ENCODE assay signal across 21 mouse cellular contexts in the genomic region with DNA sequence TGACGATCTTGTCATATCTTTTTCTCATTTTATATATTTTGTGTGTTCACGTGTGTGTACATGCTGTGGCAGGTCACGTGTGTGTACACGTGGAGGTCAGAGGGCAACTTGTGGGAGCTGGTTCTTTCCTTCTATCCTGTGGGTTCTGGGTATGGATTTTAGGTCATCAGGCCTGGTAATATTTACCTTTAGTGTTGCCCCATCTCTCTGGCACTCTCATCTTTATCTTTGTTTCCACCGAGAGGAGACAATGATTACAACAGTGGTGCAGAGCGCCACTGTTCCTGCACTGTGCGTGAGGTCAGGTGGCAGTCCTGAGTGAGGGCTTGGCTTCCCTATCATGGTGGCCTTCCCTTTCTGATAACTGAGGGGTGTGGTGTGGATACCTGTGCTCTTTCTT.
DNase-seq lines count a peak whose midpoint lies in the region; ATAC-seq and TF ChIP-seq lines count a peak whose summit lies in the region.
"Had no signal": no experiment of that assay in that cellular context is flagged by ENCODE, and none has a peak within 500 bp of the region (broad histone marks: within the 10 kb centered on the region; RNA-seq: fewer than 3 reads in every experiment).

No protein-coding gene starts in this region.

- no peak for TF ChIP-seq CTCF in liver, adult 2 months (IDR thresholded peaks at IDR 0.05; ENCODE audit: low read depth, low read length)

- H3K36me3 ChIP-seq in heart, embryonic 10.5 days: 0 out of 2 replicates have a peak, but pooled peaks cover 4% of the 10 kb centered on the region
- peaks cover 7% of the 10 kb centered on the region for H3K36me3 ChIP-seq in liver, adult 2 months (ENCODE audit: control insufficient read depth, insufficient read depth, low read length)
- no peaks in the 10 kb centered on the region for H3K36me3 ChIP-seq in liver, embryonic 12.5 days

- intact Hi-C loops in heart, postnatal 25 days (cut with DNase I): no loop called here

- no peaks in the 10 kb centered on the region for H3K27me3 ChIP-seq in heart, embryonic 10.5 days (ENCODE audit: insufficient read depth, poor library complexity, severe bottlenecking)
- H3K27me3 ChIP-seq in liver, adult 2 months (ENCODE audit: control insufficient read depth, insufficient read depth, low read length): no peaks in the 10 kb centered on the region
- no peaks in the 10 kb centered on the region for H3K27me3 ChIP-seq in liver, embryonic 12.5 days (replicated peaks)
- H3K27me3 ChIP-seq: embryonic facial prominence, embryonic 13.5 days; embryonic facial prominence, embryonic 15.5 days; forebrain, embryonic 12.5 days had no signal

- ATAC-seq in liver, embryonic 12.5 days: no peak
- ATAC-seq: forebrain, embryonic 14.5 days; forebrain, embryonic 16.5 days had no signal

- 0 out of 2 replicates have a peak, but pooled peaks cover 5% of the 10 kb centered on the region for H3K79me2 ChIP-seq in liver, adult 2 months (ENCODE audit: control insufficient read depth, insufficient read depth, low read length)

- TF ChIP-seq POLR2A in liver, adult 2 months (IDR thresholded peaks at IDR 0.05; ENCODE audit: extremely low read depth, insufficient read depth, low read length): no peak

- H3K4me2 ChIP-seq in liver, embryonic 12.5 days: no peak overlapping the region
- H3K4me2 ChIP-seq: embryonic facial prominence, embryonic 13.5 days; embryonic facial prominence, embryonic 15.5 days; forebrain, embryonic 12.5 days had no signal

- H3K4me3 ChIP-seq in heart, embryonic 10.5 days: no peak overlapping the region
- no peak overlapping the region for H3K4me3 ChIP-seq in liver, adult 2 months (ENCODE audit: insufficient read depth, low read depth, low read length)
- H3K4me3 ChIP-seq in liver, embryonic 12.5 days: no peak overlapping the region
- H3K4me3 ChIP-seq: embryonic facial prominence, embryonic 13.5 days; embryonic facial prominence, embryonic 15.5 days; erythroblast, embryonic 14.5 days; forebrain, embryonic 10.5 days; forebrain, embryonic 12.5 days had no signal

- 0 out of 2 replicates have a peak, but pooled peaks cover 5% of the 10 kb centered on the region for H3K4me1 ChIP-seq in heart, embryonic 10.5 days
- H3K4me1 ChIP-seq in liver, adult 2 months (ENCODE audit: control insufficient read depth, insufficient read depth, low read length): peaks cover 4% of the 10 kb centered on the region; the same call in 1 of the 2 replicates
- H3K4me1 ChIP-seq in liver, embryonic 12.5 days: no peaks in the 10 kb centered on the region

- no peak overlapping the region for H3K27ac ChIP-seq in heart, embryonic 10.5 days
- peak overlapping the region; percentile 43 for H3K27ac ChIP-seq in liver, adult 2 months (replicated peaks; ENCODE audit: insufficient read depth, low read depth, low read length)
- H3K27ac ChIP-seq in liver, embryonic 12.5 days: no peak overlapping the region
- H3K27ac ChIP-seq: embryonic facial prominence, embryonic 13.5 days; embryonic facial prominence, embryonic 15.5 days; forebrain, embryonic 10.5 days; forebrain, embryonic 12.5 days had no signal

- H3K9me3 ChIP-seq in heart, embryonic 10.5 days: no peaks in the 10 kb centered on the region
- no peaks in the 10 kb centered on the region for H3K9me3 ChIP-seq in liver, embryonic 12.5 days (replicated peaks)
- H3K9me3 ChIP-seq: embryonic facial prominence, embryonic 13.5 days; embryonic facial prominence, embryonic 15.5 days; forebrain, embryonic 10.5 days; forebrain, embryonic 12.5 days had no signal

- H3K9ac ChIP-seq in liver, adult 2 months (ENCODE audit: low read depth, low read length): no peak overlapping the region
- H3K9ac ChIP-seq in liver, embryonic 12.5 days: no peak overlapping the region
- H3K9ac ChIP-seq: embryonic facial prominence, embryonic 13.5 days; embryonic facial prominence, embryonic 15.5 days; forebrain, embryonic 12.5 days had no signal

- 80% methylated on average over 7 of the region's 7 CpGs for WGBS in heart, embryonic 10.5 days
- WGBS in liver, adult 2 months: 27% methylated on average over 7 of the region's 7 CpGs
- 59% methylated on average over 7 of the region's 7 CpGs for WGBS in liver, embryonic 12.5 days (ENCODE audit: insufficient replicate concordance)

- peak; percentile 14 for DNase-seq in heart, embryonic 10.5 days (ENCODE audit: low spot score)
- DNase-seq in heart, postnatal 25 days (ENCODE audit: low spot score): no peak
- DNase-seq in liver, adult 2 months (ENCODE audit: extremely low read depth, low read depth, low spot score): peak; percentile 98
- DNase-seq: adrenal gland, adult 2 months; adrenal gland, postnatal 10 days; adrenal gland, postnatal 25 days; cerebellum, adult 11 months; cerebellum, adult 18-20 months; cerebellum, adult 8-10 months; cerebellum, adult 9-11 months; cerebellum, postnatal 14 days; cerebellum, postnatal 36 days; embryo, embryonic 11 days had no signal
